Mouse (Mus musculus) liver, embryonic 11.5 days (tissue): ENCODE measurements around the gene Ccdc88a. TPM values are rescaled to one million over a fixed set of nuclear protein-coding genes. Genes with fewer than 3 reads are reported as not detected.
A peak's percentile ranks its signal among the peaks of the same experiment; 100 is the strongest.

Experiments used
- ATAC-seq: fragments of 200-750 bp; cut with Nextera tagmentation; replicated peaks from 2 replicates; pipeline ENCODE4 v1.8.0; 2017; ENCODE audit warnings: moderate number of reproducible peaks, mild to moderate bottlenecking, moderate TSS enrichment, moderate library complexity; ENCODE audit not compliant: low FRiP score
- DNase-seq: peaks from one replicate; pipeline ENCODE4 v3.0.0-alpha.2; 2017; ENCODE audit warnings: low spot score
- H3K27ac ChIP-seq: fragments of 300-500 bp; sonication (generic); 2 replicates; pipeline ENCODE4 v1.5.1; 2014; ENCODE audit warnings: mild to moderate bottlenecking, low read depth, low read length, control low read depth
- H3K27me3 ChIP-seq: fragments of 300-500 bp; sonication (generic); replicated peaks from 2 replicates; pipeline ENCODE4 v1.6.1; 2014; ENCODE audit warnings: low read length, mixed read lengths; ENCODE audit not compliant: control insufficient read depth, insufficient read depth
- H3K36me3 ChIP-seq: fragments of 300-500 bp; sonication (generic); 2 replicates; pipeline ENCODE4 v1.6.1; 2014; ENCODE audit warnings: mild to moderate bottlenecking, low read length, moderate library complexity, mixed read lengths; ENCODE audit not compliant: control insufficient read depth, insufficient read depth
- H3K4me1 ChIP-seq: fragments of 300-500 bp; sonication (generic); replicated peaks from 2 replicates; pipeline ENCODE4 v1.6.1; 2014; ENCODE audit warnings: low read length, mixed read lengths; ENCODE audit not compliant: control insufficient read depth, insufficient read depth
- H3K4me2 ChIP-seq: fragments of 300-500 bp; sonication (generic); 2 replicates; pipeline ENCODE4 v1.6.1; 2014; ENCODE audit warnings: mild to moderate bottlenecking, control low read depth, moderate library complexity
- H3K4me3 ChIP-seq: fragments of 300-500 bp; sonication (generic); 2 replicates; pipeline ENCODE4 v1.5.1; 2014; ENCODE audit warnings: low read depth, low read length, control low read depth
- H3K9ac ChIP-seq: fragments of 300-500 bp; sonication (generic); 2 replicates; pipeline ENCODE4 v1.6.1; 2014; ENCODE audit warnings: low read depth, low read length, control low read depth
- H3K9me3 ChIP-seq: fragments of 300-500 bp; sonication (generic); 2 replicates; pipeline ENCODE4 v1.6.1; 2016; ENCODE audit warnings: low read length, inconsistent platforms, mixed read lengths; ENCODE audit not compliant: control insufficient read depth
- WGBS: fragments of 180-500 bp; shearing (Covaris S2); extraction: QIAGEN DNeasy Blood & Tissue Kit; methylation state at CpG from one replicate; pipeline ENCODE4 v1.1.7; 2014; 5-methylcytosine and 5-hydroxymethylcytosine counted together
- polyA plus RNA-seq: library from polyadenylated mRNA; unstranded; fragments of >200 nt; fragmentation: Nextera tagmentation; extraction: Ambion mirVana; gene quantifications from 2 replicates; pipeline ENCODE4 v1.2.1, GENCODE M21; 2014

The Ccdc88a gene
- polyA plus RNA-seq, 1 experiment from 2014 or later: 12.8 TPM

- Histone ChIP-seq H3K27me3 (no peaks in the 10 kb centered on the region), H3K4me3 (peak overlapping the region; percentile 80), H3K4me2 (peak overlapping the region; percentile 80), H3K4me1 (no peaks in the 10 kb centered on the region), H3K36me3 (no peaks in the 10 kb centered on the region; the same call in 1 of the 2 replicates), H3K9me3 (no peaks in the 10 kb centered on the region), H3K9ac (peak overlapping the region; percentile 81), H3K27ac (no peak overlapping the region)
- WGBS: 6% methylated on average over 11 of the region's 11 CpGs
- no peak for DNase-seq
- no peak for ATAC-seq
These were observed 435 bp upstream of the Ccdc88a start for GRCm38 (mm10) chr11:29373050-29373395.

GRCm38 (mm10) chr11:29374274-29374656 is 807 bp downstream of the Ccdc88a start:
- peak overlapping the region; percentile 80 for H3K4me3 ChIP-seq
- ATAC-seq (peak; percentile 11), DNase-seq (no peak)
- H3K27ac ChIP-seq: no peak overlapping the region
- no peaks in the 10 kb centered on the region for H3K4me1 ChIP-seq
- H3K9ac ChIP-seq: peak overlapping the region; percentile 81
- H3K4me2 ChIP-seq: peak overlapping the region; percentile 80
- no peaks in the 10 kb centered on the region for H3K27me3 ChIP-seq
- 0% methylated on average over 8 of the region's 8 CpGs for WGBS
- no peaks in the 10 kb centered on the region; the same call in 1 of the 2 replicates for H3K36me3 ChIP-seq
- H3K9me3 ChIP-seq: no peaks in the 10 kb centered on the region

DNA sequence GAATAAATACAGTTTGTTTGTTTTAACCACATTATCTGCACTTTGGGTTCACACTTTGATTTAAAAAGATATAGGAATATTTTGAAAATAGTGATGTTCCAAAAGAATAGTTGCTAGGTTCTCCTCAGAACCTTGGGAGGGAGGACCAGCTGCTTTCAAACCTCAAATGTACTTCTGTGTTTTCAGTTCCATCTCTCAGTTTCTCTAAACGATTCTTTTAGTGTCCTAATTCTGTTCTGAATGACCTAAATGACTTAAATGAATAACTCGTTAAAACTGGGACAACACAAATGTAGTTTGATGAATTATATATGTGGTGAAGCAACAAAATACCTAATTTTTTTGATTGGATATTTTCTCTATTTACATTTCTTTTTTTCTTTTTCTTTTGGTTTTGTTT is 3.2 kb downstream of the Ccdc88a start:
- no peak for DNase-seq
- WGBS: 78% methylated on average over 2 of the region's 2 CpGs
- no peak overlapping the region for H3K4me2 ChIP-seq

GRCm38 (mm10) chr11:29378751-29379150 is 5.3 kb downstream of the Ccdc88a start:
- H3K4me3 ChIP-seq: no peak overlapping the region

More for the DNA sequence above, 3.2 kb downstream of the Ccdc88a start:
- H3K9me3 ChIP-seq: no peaks in the 10 kb centered on the region
- no peak overlapping the region for H3K4me3 ChIP-seq
- H3K9ac ChIP-seq: no peak overlapping the region
- no peaks in the 10 kb centered on the region for H3K27me3 ChIP-seq
- H3K36me3 ChIP-seq: no peaks in the 10 kb centered on the region; the same call in 1 of the 2 replicates
- no peaks in the 10 kb centered on the region for H3K4me1 ChIP-seq
- ATAC-seq: no peak
- no peak overlapping the region for H3K27ac ChIP-seq

GRCm38 (mm10) chr11:29383493-29383892 is 10.0 kb downstream of the Ccdc88a start:
- 60% methylated on average over 2 of the region's 2 CpGs for WGBS
- Histone ChIP-seq H3K27ac (no peak overlapping the region), H3K4me2 (no peak overlapping the region), H3K9me3 (no peaks in the 10 kb centered on the region), H3K9ac (no peak overlapping the region), H3K4me1 (no peaks in the 10 kb centered on the region), H3K27me3 (no peaks in the 10 kb centered on the region), H3K4me3 (no peak overlapping the region), H3K36me3 (no peaks in the 10 kb centered on the region)
- DNase-seq: no peak
- no peak for ATAC-seq

More at GRCm38 (mm10) chr11:29378751-29379150, 5.3 kb downstream of the Ccdc88a start:
- WGBS: 91% methylated on average over 1 of the region's 1 CpGs
- Histone ChIP-seq H3K4me1 (no peaks in the 10 kb centered on the region), H3K9me3 (no peaks in the 10 kb centered on the region), H3K27ac (no peak overlapping the region), H3K36me3 (no peaks in the 10 kb centered on the region; the same call in 1 of the 2 replicates), H3K4me2 (no peak overlapping the region), H3K9ac (no peak overlapping the region), H3K27me3 (no peaks in the 10 kb centered on the region)
- DNase-seq (no peak), ATAC-seq (no peak)

GRCm38 (mm10) chr11:29384001-29384400 is 10.5 kb downstream of the Ccdc88a start:
- Histone ChIP-seq H3K27me3 (no peaks in the 10 kb centered on the region), H3K4me3 (no peak overlapping the region), H3K4me2 (no peak overlapping the region), H3K9me3 (no peaks in the 10 kb centered on the region), H3K4me1 (no peaks in the 10 kb centered on the region), H3K9ac (no peak overlapping the region), H3K36me3 (no peaks in the 10 kb centered on the region), H3K27ac (no peak overlapping the region)
- no peak for DNase-seq
- 63% methylated on average over 1 of the region's 1 CpGs for WGBS
- no peak for ATAC-seq

DNA sequence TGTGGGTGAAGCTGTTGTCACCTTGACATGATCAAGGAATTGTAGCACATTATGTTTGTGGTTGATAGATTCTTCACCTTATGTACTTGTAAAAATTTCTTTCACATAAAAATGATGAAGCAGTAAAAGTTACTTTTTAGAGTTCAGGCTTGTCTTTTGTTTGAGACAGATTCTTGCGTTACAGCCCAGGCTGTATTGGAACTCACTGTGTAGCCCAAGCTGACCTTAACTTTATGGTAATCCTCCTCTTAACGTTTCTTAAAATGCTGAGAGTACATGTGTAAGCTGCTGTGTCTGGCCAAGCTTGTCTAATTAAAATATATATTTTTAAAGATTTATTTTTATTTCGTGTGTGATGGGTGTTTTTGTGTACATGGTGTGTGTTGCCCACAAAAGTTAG is 11.2 kb downstream of the Ccdc88a start:
- no peak overlapping the region for H3K27ac ChIP-seq
- H3K9ac ChIP-seq: no peak overlapping the region
- ATAC-seq (no peak), DNase-seq (no peak)
- no peak overlapping the region for H3K4me2 ChIP-seq
- H3K4me1 ChIP-seq: no peaks in the 10 kb centered on the region
- 72% methylated on average over 3 of the region's 3 CpGs for WGBS
- H3K9me3 ChIP-seq: no peaks in the 10 kb centered on the region
- H3K4me3 ChIP-seq: no peak overlapping the region
- H3K27me3 ChIP-seq: no peaks in the 10 kb centered on the region
- no peaks in the 10 kb centered on the region for H3K36me3 ChIP-seq

DNA sequence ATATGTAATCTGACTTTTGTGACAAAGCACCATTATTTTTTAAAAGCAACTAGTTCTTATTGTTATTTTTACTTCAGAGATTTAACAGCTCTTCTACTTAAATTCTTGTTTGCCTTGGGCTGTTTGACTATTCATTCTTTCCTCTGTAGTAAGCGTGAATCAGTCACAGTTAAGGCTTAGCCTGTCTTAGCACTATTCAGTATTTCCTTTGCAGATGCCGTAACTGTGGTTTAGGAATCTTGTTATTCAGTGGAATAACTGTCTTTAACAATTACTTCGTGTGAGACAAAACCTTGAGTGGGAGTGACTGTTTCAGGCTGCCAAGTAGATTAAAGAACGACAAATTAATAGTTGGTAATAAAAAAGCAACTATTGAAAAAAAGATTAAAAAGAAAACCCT is 16.5 kb downstream of the Ccdc88a start:
- no peak for DNase-seq
- Histone ChIP-seq H3K4me3 (no peak overlapping the region), H3K4me2 (no peak overlapping the region), H3K27me3 (no peaks in the 10 kb centered on the region), H3K4me1 (peaks cover 2% of the 10 kb centered on the region; the same call in 1 of the 2 replicates), H3K9me3 (no peaks in the 10 kb centered on the region), H3K9ac (no peak overlapping the region), H3K36me3 (no peaks in the 10 kb centered on the region), H3K27ac (no peak overlapping the region)
- 88% methylated on average over 4 of the region's 4 CpGs for WGBS
- no peak for ATAC-seq

GRCm38 (mm10) chr11:29395135-29395746 is 21.8 kb downstream of the Ccdc88a start:
- ATAC-seq (no peak), DNase-seq (no peak)
- H3K36me3 ChIP-seq: no peaks in the 10 kb centered on the region
- H3K9me3 ChIP-seq: no peaks in the 10 kb centered on the region
- H3K4me2 ChIP-seq: no peak overlapping the region
- 67% methylated on average over 3 of the region's 3 CpGs for WGBS
- H3K27me3 ChIP-seq: no peaks in the 10 kb centered on the region
- H3K9ac ChIP-seq: no peak overlapping the region
- H3K4me1 ChIP-seq: peaks cover 2% of the 10 kb centered on the region; the same call in 1 of the 2 replicates
- no peak overlapping the region for H3K4me3 ChIP-seq
- no peak overlapping the region for H3K27ac ChIP-seq
